Mouse (Mus musculus) forebrain, embryonic 13.5 days (tissue): ENCODE data around the gene Dpm1. TPM values are rescaled to one million over a fixed set of nuclear protein-coding genes. Genes with fewer than 3 reads are reported as not detected.
A peak's percentile ranks its signal among the peaks of the same experiment; 100 is the strongest.

Source experiments
- ATAC-seq: fragments of 200-750 bp; cut with Nextera tagmentation; 2 replicates; pipeline ENCODE4 v1.8.0; 2017
- H3K27ac ChIP-seq: fragments of 300-500 bp; sonication (generic); 2 replicates; pipeline ENCODE4 v1.5.1; 2015; ENCODE audit warnings: inconsistent platforms, mild to moderate bottlenecking, moderate library complexity
- H3K27me3 ChIP-seq: fragments of 300-500 bp; sonication (generic); 2 replicates; pipeline ENCODE4 v1.6.1; 2015; ENCODE audit warnings: mild to moderate bottlenecking, inconsistent platforms
- H3K36me3 ChIP-seq: fragments of 300-500 bp; sonication (generic); 2 replicates; pipeline ENCODE4 v1.6.1; 2015; ENCODE audit warnings: mild to moderate bottlenecking, inconsistent platforms; ENCODE audit not compliant: poor library complexity, severe bottlenecking
- H3K4me1 ChIP-seq: fragments of 300-500 bp; sonication (generic); 2 replicates; pipeline ENCODE4 v1.6.1; 2015; ENCODE audit warnings: inconsistent platforms
- H3K4me2 ChIP-seq: fragments of 300-500 bp; sonication (generic); 2 replicates; pipeline ENCODE4 v1.6.1; 2015; ENCODE audit warnings: inconsistent platforms, mild to moderate bottlenecking, moderate library complexity
- H3K4me3 ChIP-seq: fragments of 300-500 bp; sonication (generic); 2 replicates; pipeline ENCODE4 v1.5.1; 2015; ENCODE audit warnings: mild to moderate bottlenecking, inconsistent platforms
- H3K9ac ChIP-seq: fragments of 300-500 bp; sonication (generic); 2 replicates; pipeline ENCODE4 v1.6.1; 2015; ENCODE audit warnings: mild to moderate bottlenecking, inconsistent platforms
- H3K9me3 ChIP-seq: fragments of 300-500 bp; sonication (generic); replicated peaks from 2 replicates; pipeline ENCODE4 v1.6.1; 2016; ENCODE audit warnings: inconsistent platforms
- WGBS: fragments of 180-500 bp; shearing (Covaris S2); methylation state at CpG from one replicate; pipeline ENCODE4 v1.1.7; 2015; 5-methylcytosine and 5-hydroxymethylcytosine counted together
- polyA plus RNA-seq: library from polyadenylated mRNA; unstranded; fragments of >200 nt; fragmentation: Nextera tagmentation; extraction: Ambion mirVana; gene quantifications from 2 replicates; pipeline ENCODE4 v1.2.1, GENCODE M21; 2015

The Dpm1 gene
- polyA plus RNA-seq, 1 experiment from 2014 or later = 77.3 TPM

- H3K4me1 ChIP-seq = peaks cover 58% of the 10 kb centered on the region
- H3K36me3 ChIP-seq = peaks cover 34% of the 10 kb centered on the region
- H3K4me3 ChIP-seq = no peak overlapping the region
- WGBS = 95% methylated on average over 2 of the region's 2 CpGs
- ATAC-seq = no peak
- no peaks in the 10 kb centered on the region for H3K27me3 ChIP-seq
- H3K9ac ChIP-seq = no peak overlapping the region
- no peak overlapping the region for H3K27ac ChIP-seq
- no peak overlapping the region for H3K4me2 ChIP-seq
- H3K9me3 ChIP-seq = no peaks in the 10 kb centered on the region
Observed at GRCm38 (mm10) chr2:168191856-168192255, 38.5 kb downstream of the Dpm1 start.

DNA sequence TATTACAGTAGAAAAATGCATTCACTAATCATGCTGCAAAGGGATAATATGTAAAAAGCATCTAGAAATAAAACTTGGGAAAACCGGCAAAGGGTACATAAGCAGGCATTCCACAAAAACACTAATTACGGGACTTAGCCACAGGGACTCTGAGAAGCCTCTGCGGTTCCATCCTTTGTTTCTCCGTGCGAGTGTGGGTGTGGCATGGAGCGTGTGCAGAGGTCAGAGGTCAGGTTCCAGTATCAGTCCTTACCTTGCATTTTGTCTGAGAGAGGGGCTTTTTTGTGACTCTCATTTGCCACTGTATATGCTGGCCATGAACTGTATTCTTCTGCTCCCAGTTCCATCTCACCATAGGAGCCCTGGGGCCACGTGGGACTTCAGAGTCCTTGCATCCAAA is 54.4 kb downstream of the Dpm1 start:
- H3K4me3 ChIP-seq = no peak overlapping the region
- no peak overlapping the region for H3K9ac ChIP-seq
- no peaks in the 10 kb centered on the region for H3K9me3 ChIP-seq
- H3K4me2 ChIP-seq = no peak overlapping the region
- WGBS = 30% methylated on average over 7 of the region's 7 CpGs
- H3K4me1 ChIP-seq = no peaks in the 10 kb centered on the region
- no peaks in the 10 kb centered on the region for H3K27me3 ChIP-seq
- peaks cover 37% of the 10 kb centered on the region for H3K36me3 ChIP-seq
- H3K27ac ChIP-seq = no peak overlapping the region
- no peak for ATAC-seq

DNA sequence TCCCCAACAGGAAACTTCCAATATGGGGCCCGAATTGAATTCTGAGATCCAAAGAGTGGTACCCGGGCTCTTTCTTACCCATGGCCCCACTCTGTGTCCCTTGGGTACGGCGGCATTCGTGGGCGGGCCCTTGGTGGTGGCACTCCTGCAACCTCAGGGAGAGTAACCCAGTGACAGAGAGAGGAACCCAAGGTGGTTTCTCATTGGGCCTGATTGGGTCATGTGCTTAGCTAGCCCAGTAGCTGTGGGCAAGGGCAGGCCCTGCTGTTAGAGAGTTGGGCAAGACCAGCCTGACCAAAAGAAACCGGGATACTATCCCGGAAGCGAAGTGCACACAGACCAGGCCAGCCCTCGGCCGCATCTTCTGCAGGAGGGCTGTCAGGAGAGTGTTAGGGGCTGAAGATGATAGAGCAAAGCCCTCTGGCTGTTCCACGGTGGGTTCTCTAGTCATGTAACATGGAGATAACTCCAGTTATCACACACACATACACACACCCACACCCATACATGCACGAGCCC is 60.2 kb downstream of the Dpm1 start:
- 12% methylated on average over 13 of the region's 13 CpGs for WGBS
- Histone ChIP-seq H3K27me3 (no peaks in the 10 kb centered on the region), H3K4me3 (no peak overlapping the region), H3K4me1 (peaks cover 23% of the 10 kb centered on the region), H3K9ac (no peak overlapping the region), H3K36me3 (peaks cover 13% of the 10 kb centered on the region; the same call in 1 of the 2 replicates), H3K27ac (no peak overlapping the region), H3K4me2 (no peak overlapping the region), H3K9me3 (no peaks in the 10 kb centered on the region)
- ATAC-seq = peak; percentile 44; the same call in 1 of the 2 replicates

GRCm38 (mm10) chr2:168169800-168170113 is 60.6 kb downstream of the Dpm1 start:
- Histone ChIP-seq H3K4me1 (peaks cover 23% of the 10 kb centered on the region), H3K36me3 (peaks cover 10% of the 10 kb centered on the region; the same call in 1 of the 2 replicates), H3K4me2 (no peak overlapping the region), H3K9ac (no peak overlapping the region), H3K27ac (no peak overlapping the region), H3K4me3 (no peak overlapping the region), H3K27me3 (no peaks in the 10 kb centered on the region), H3K9me3 (no peaks in the 10 kb centered on the region)
- WGBS = 7% methylated on average over 9 of the region's 9 CpGs
- ATAC-seq = no peak

DNA sequence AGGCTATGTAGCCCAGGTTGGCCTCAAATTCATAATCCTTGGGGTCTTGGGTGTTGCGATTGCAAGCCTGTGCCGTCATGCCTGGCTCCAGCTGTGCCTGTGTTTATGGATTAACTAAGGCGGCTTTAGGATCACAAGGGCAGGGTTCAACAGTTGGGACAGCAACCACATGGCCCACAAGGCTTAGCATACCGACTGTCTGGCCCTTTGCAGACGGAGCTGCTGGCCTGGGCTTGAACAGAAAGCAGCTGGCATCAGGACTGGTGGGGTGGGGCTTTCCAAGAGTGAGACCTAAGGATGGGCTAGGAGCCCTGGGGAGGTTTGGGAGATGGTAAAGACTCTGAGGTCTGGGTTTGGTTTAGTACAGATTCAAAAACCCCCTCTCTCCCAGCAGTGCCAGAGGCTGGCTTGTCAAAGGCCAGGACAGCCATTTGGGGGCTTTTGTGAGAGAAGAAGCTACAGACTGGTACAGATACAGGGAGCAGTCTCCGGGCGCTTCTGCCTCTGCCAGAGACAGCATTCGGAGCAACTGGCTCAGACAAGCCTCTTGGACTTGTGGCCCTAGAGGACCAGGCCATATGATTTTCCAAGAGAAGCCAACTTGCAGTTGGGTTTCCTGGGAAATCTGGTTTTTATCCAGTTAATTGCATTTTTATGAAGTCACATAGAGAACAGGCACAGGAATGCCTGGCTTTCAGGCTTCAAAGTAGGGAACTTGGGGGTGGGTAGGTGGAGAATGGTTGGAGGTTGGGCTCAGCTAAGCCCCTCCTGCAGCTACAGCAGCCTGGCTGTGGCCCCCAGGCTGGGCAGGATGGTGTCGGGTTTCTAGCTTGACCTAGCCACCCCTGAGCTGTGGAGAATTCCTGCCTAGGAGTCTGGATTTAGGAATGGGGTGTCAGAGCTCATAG is 61.2 kb downstream of the Dpm1 start:
- Histone ChIP-seq H3K9ac (no peak overlapping the region), H3K4me2 (no peak overlapping the region), H3K27me3 (no peaks in the 10 kb centered on the region), H3K9me3 (no peaks in the 10 kb centered on the region), H3K36me3 (peaks cover 6% of the 10 kb centered on the region; the same call in 1 of the 2 replicates), H3K27ac (0 out of 2 replicates have a peak overlapping the region, but pooled peaks have one; percentile 11), H3K4me3 (no peak overlapping the region), H3K4me1 (peaks cover 23% of the 10 kb centered on the region)
- ATAC-seq = no peak
- WGBS = 37% methylated on average over 9 of the region's 9 CpGs

GRCm38 (mm10) chr2:168167781-168168180 is 62.6 kb downstream of the Dpm1 start:
- WGBS = 58% methylated on average over 3 of the region's 3 CpGs
- H3K4me3 ChIP-seq = no peak overlapping the region
- H3K9ac ChIP-seq = no peak overlapping the region
- no peaks in the 10 kb centered on the region for H3K9me3 ChIP-seq
- no peaks in the 10 kb centered on the region for H3K36me3 ChIP-seq
- H3K27ac ChIP-seq = no peak overlapping the region
- H3K4me2 ChIP-seq = no peak overlapping the region
- peaks cover 23% of the 10 kb centered on the region for H3K4me1 ChIP-seq
- H3K27me3 ChIP-seq = no peaks in the 10 kb centered on the region
- ATAC-seq = no peak

- no peak overlapping the region for H3K9ac ChIP-seq
- H3K4me3 ChIP-seq = no peak overlapping the region
- H3K4me2 ChIP-seq = no peak overlapping the region
- peaks cover 26% of the 10 kb centered on the region for H3K4me1 ChIP-seq
- ATAC-seq = no peak
- H3K27ac ChIP-seq = no peak overlapping the region
- 45% methylated on average over 21 of the region's 21 CpGs for WGBS
- no peaks in the 10 kb centered on the region for H3K9me3 ChIP-seq
- no peaks in the 10 kb centered on the region for H3K36me3 ChIP-seq
- no peaks in the 10 kb centered on the region for H3K27me3 ChIP-seq
Observed at GRCm38 (mm10) chr2:168166750-168167460, 63.5 kb downstream of the Dpm1 start.

DNA sequence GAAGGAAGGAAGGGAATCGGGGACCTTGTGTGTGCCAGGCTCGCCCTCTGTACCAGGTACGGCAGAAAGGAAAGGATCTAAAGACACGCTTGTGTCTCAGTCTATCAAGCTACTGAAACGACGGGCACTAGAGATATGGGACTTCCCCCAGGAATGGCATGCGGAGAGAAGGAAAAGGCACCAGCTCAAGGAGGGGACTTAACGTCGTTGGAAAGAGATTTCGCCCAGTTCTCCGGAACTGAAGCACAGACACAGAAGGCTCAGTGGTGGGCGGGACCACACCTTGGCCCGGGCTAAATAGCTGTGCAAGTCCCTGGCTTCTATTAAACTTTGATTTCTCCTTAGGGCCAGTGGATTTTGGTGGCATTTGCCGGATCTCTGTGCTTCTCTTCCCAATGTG is 68.4 kb downstream of the Dpm1 start:
- no peak for ATAC-seq
- no peaks in the 10 kb centered on the region for H3K36me3 ChIP-seq
- peaks cover 6% of the 10 kb centered on the region for H3K27me3 ChIP-seq
- H3K4me2 ChIP-seq = peak overlapping the region; percentile 51
- peaks cover 22% of the 10 kb centered on the region for H3K4me1 ChIP-seq
- no peak overlapping the region for H3K27ac ChIP-seq
- H3K4me3 ChIP-seq = peak overlapping the region; percentile 20
- 8% methylated on average over 14 of the region's 14 CpGs for WGBS
- H3K9ac ChIP-seq = 0 out of 2 replicates have a peak overlapping the region, but pooled peaks have one; percentile 40
- H3K9me3 ChIP-seq = no peaks in the 10 kb centered on the region

DNA sequence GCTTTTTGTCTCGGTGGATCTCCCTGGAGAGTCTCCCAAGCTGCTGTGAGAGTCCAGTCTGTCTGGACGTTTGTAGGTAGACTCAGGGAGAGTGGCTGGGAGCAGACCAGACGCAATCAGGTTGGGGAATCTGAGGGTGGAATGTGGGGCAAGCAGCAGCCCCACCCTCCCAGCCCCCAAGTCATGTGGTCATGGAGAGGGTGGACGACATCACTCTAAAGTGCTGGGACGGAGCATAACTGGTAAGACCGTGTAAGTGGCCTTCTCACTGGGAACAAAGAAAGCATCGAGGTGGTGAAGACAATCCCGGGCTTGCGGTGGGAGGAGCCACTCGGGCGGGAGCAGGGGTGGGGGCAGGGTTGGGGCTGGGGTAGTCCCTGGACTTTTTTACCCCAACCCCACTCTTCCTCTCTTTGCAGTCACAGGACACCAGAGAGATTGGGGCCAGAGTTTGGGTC is 68.8 kb downstream of the Dpm1 start:
- peak; percentile 37; the same call in 1 of the 2 replicates for ATAC-seq
- no peaks in the 10 kb centered on the region for H3K36me3 ChIP-seq
- 1% methylated on average over 11 of the region's 11 CpGs for WGBS
- no peak overlapping the region for H3K27ac ChIP-seq
- H3K4me1 ChIP-seq = peaks cover 20% of the 10 kb centered on the region
- peak overlapping the region; percentile 40; the same call in 1 of the 2 replicates for H3K9ac ChIP-seq
- peak overlapping the region; percentile 51 for H3K4me2 ChIP-seq
- H3K4me3 ChIP-seq = peak overlapping the region; percentile 20
- H3K27me3 ChIP-seq = peaks cover 6% of the 10 kb centered on the region
- no peaks in the 10 kb centered on the region for H3K9me3 ChIP-seq

- ATAC-seq = no peak
- H3K4me3 ChIP-seq = no peak overlapping the region
- 86% methylated on average over 9 of the region's 9 CpGs for WGBS
Observed at GRCm38 (mm10) chr2:168160370-168160930, 69.9 kb downstream of the Dpm1 start.

More at GRCm38 (mm10) chr2:168160370-168160930, 69.9 kb downstream of the Dpm1 start:
- Histone ChIP-seq H3K9ac (no peak overlapping the region), H3K27ac (no peak overlapping the region), H3K27me3 (peaks cover 6% of the 10 kb centered on the region), H3K4me1 (peaks cover 30% of the 10 kb centered on the region), H3K9me3 (no peaks in the 10 kb centered on the region), H3K36me3 (no peaks in the 10 kb centered on the region), H3K4me2 (no peak overlapping the region)
